Mouse (Mus musculus): Measurements from ENCODE around the gene Gtf2i. TPM values are rescaled to one million over a fixed set of nuclear protein-coding genes. Genes with fewer than 3 reads are reported as not detected.
"Not testable (repeated sequence)": the region's sequence is repeated elsewhere in the genome, so short reads cannot be mapped to it uniquely, and the experiment has no call there.

The Gtf2i gene
- 100 to 1,000 TPM; 204 to 207 TPM for total RNA-seq (2021)
- long read RNA-seq, experiment 1, full-length matches to known transcripts = 42 of 242 reads
- long read RNA-seq, experiment 1, partial matches to known transcripts = 122 of 242 reads
- long read RNA-seq, experiment 1, other reads (novel, unspliced or antisense) = 78 of 242 reads
- long read RNA-seq, experiment 2, full-length matches to known transcripts = 19 of 161 reads
- long read RNA-seq, experiment 2, partial matches to known transcripts = 98 of 161 reads
- long read RNA-seq, experiment 2, other reads (novel, unspliced or antisense) = 44 of 161 reads

DNA sequence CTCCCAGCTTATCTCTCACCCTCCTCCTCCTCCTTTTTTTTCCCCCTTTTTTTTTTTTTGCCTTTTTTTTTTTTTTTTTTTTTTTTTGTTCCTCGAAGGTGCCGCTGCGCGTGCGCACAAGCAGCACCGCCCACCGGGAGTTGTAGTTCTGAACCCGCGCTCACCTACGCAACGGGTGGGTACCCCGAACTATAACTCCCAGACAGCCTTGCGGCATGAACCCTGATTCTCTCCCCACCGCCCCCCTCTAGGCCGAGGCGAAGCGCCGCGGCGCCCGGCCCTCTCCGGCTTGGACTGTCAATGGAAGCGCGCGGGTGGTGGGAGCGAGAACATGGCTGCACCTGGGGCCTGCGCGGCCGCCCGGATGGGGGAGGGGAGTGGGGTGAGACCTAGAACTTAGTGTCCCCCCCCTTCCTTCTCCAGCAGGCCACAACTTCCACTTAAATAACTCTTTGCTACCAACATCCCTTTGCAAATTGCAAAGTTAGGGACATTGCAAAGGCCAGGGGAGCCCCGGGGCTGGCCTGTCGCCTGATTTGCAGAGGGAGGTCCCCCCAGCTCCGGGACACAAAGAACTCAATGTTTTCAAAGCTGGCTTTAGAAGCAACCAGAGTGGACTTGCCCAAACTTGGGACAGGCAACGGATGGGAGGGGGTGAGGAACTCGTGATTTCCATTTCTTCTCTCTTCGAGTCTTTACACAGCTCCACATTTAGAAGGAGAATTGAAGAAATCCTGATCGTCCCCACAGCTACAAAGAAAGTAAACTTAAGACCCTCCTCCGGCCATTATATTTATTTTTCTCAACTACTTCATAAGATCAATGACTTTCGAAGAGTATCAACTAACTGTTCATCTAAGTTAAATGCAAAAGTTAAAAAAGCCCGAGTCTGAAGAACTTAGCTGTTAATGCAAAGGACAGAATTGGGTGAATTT, at the start of gene Gtf2i:
Gtf2i (minus strand) TSS at position 73 of the 935 bp plus-strand sequence.
- DNase-seq (ENCODE audit: low spot score in 2 of 2) = peak; percentile 95 to 97

- no peak for DNase-seq (ENCODE audit: low spot score in 2 of 2)
Measured at GRCm38 (mm10) chr5:134359101-134359500, 44.5 kb upstream of the Gtf2i start.

DNA sequence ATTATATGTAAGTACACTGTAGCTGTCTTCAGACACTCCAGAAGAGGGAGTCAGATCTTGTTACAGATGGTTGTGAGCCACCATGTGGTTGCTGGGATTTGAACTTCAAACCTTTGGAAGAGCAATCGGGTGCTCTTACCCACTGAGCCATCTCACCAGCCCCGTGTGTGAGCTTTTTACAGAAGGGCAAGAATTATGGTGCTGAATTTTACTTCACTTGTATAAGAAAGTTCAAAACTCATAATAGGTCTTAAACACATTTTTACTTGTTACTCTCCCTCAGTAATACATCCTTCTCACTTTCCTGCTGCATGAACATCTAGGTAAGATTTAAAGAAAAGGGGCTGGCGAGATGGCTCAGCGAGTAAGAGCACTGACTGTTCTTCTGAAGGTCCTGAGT, 40.8 kb upstream of the Gtf2i start:
- not testable (repeated sequence) for DNase-seq (ENCODE audit: low spot score in 2 of 2)

DNA sequence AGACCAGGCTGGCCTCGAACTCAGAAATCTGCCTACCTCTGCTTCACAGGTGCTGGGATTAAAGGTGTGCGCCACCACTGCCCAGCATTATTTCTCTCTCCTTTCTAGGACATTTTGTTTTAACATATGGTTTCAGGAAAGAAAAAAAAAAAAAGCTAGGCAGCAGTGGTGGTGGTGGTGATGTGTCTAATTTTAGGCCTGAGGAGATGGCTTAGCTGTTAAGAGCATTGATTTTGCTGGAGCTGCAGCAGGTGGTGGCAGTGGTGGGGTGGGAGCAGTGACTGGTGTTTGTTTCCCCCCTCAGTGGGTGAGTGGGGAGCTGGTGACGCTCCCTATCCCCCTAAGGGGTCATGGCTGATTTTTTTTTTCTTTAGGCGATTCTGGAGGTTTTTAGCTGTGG, 38.6 kb upstream of the Gtf2i start:
- DNase-seq (ENCODE audit: low spot score in 2 of 2) = no peak

- DNase-seq (ENCODE audit: low spot score in 2 of 2) = no peak
Measured at GRCm38 (mm10) chr5:134352527-134353001, 38.0 kb upstream of the Gtf2i start.

- peak; percentile 31 to 53 for DNase-seq (ENCODE audit: low spot score in 2 of 2)
Measured at GRCm38 (mm10) chr5:134350660-134351059, 36.1 kb upstream of the Gtf2i start.

- DNase-seq (ENCODE audit: low spot score in 2 of 2) = no peak
Measured at GRCm38 (mm10) chr5:134347066-134347465, 32.5 kb upstream of the Gtf2i start.

DNA sequence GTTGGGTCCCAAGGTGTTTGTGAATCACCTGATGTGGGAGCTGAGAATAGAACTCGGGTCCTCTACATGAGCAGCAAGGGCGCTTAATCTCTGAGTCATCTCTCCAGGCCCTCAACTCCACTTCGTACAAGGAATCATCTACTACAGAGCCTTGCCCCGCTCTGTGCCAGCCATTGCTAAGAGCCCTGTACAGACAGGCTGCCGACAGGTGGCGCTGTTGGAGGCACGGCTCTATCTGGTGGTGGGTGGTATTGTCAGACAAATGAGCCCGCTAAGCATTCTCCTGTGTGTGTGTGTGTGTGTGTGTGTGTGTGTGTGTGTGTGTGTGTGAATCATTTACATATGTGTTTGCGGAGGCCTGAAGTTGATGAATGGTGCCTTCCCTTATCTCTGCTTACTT, 30.9 kb upstream of the Gtf2i start:
- DNase-seq (ENCODE audit: low spot score in 2 of 2) = peak in 1 of 2 experiments; percentile 27

- DNase-seq (ENCODE audit: low spot score in 2 of 2) = no peak
Measured at GRCm38 (mm10) chr5:134344076-134344475, 29.5 kb upstream of the Gtf2i start.

DNA sequence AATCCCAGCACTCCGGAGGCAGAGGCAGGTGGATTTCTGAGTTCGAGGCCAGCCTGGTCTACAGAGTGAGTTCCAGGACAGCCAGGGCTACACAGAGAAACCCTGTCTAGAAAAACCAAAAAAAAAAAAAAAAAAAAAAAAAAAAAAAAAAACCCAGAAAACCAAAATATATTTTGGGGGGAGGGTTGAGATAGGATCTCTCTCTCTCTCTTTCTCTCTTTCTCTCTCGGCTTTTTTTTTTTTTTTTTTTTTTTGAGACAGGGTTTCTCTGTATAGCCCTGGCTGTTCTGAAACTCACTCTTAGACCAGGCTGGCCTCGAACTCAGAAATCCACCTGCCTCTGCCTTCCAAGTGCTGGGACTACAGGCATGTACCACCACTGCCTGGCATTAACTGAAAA, 29.0 kb upstream of the Gtf2i start:
- DNase-seq (ENCODE audit: low spot score in 2 of 2) = not testable (repeated sequence)

- DNase-seq (ENCODE audit: low spot score in 2 of 2) = no peak
Measured at GRCm38 (mm10) chr5:134342503-134343205, 28.1 kb upstream of the Gtf2i start.

- no peak for DNase-seq (ENCODE audit: low spot score in 2 of 2)
Measured at GRCm38 (mm10) chr5:134341721-134342120, 27.2 kb upstream of the Gtf2i start.

DNA sequence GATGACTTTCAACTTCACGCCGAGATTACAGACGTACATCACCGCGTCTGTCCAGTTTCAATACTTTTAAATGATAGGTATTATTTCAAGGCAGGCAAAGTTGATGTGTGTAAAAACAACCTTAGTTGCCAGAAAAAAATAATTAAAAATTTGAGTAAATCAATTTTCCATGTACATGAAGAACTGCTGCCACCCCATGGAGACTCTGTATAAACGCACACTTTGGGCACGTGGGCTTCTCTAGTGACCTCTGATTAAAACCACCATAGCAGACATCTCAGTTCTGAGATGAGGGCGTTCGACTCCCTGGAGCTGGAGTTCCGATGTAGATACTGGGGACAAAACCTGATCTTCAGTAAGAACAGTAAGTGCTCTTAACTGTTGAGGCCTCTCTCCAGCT, 26.8 kb upstream of the Gtf2i start:
- DNase-seq (ENCODE audit: low spot score in 2 of 2) = no peak

- DNase-seq (ENCODE audit: low spot score in 2 of 2) = no peak
Measured at GRCm38 (mm10) chr5:134340101-134340522, 25.6 kb upstream of the Gtf2i start.

DNA sequence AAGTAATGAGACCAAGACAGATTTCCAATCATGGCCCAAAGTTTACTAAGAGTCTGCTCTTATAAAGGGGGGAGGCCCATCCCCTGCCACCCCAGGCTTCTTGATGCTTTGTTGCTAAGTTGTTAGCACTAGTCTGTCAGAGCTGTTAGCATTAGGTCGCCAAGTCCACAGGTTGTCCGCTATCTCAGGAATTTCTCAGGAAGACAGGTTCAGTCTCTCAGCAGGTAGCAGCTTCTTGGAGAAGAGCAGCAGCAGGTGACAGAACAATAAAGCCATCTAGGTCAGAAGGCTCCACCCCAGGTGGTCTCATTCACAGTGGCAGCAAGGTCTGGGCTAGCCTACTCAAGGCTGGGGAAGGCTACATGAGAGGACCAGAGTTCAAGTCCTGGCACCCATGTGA, 22.5 kb upstream of the Gtf2i start:
- DNase-seq (ENCODE audit: low spot score in 2 of 2) = not testable (repeated sequence)

DNA sequence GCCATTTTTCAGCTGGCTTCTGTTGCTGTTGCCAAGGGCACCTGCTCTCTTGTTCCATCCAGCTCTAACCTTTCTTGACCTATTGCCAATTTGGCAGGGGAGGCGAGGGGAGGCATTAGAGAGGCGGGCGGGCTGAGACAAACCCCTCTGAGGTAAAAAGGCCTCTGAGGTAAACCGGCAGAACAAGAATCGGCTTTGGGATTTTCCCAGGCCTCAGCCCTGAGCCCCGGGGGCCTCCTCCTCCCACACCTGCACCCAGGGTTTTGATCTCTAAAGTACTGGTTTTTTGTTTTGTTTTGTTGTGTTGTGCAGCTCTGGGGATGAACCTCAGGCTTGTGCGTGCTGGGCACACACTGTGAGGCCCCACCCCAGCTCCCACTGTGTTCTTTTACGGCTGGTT, 18.2 kb upstream of the Gtf2i start:
- DNase-seq (ENCODE audit: low spot score in 2 of 2) = no peak

- DNase-seq (ENCODE audit: low spot score in 2 of 2) = no peak
Measured at GRCm38 (mm10) chr5:134330082-134330481, 15.5 kb upstream of the Gtf2i start.

DNA sequence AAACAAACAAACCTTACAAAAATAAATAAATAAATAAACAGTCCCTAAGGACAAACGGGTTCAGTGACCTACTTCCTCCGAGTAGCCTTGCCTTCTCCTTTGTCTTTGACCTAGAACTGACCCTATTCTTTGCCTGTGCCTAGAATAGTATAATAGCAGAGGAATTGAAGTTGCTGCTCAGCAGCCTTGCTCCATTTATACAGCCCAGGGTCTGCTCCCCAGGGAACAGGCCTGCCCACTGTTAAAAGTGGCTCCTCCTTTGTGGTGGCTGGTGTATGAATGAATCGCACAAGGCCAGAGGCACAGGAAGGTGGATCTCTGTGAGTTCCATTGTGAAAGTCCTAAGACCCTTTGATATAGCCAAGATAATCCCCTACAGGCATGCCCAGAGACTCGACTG, 14.8 kb upstream of the Gtf2i start:
- no peak for DNase-seq (ENCODE audit: low spot score in 2 of 2)

DNA sequence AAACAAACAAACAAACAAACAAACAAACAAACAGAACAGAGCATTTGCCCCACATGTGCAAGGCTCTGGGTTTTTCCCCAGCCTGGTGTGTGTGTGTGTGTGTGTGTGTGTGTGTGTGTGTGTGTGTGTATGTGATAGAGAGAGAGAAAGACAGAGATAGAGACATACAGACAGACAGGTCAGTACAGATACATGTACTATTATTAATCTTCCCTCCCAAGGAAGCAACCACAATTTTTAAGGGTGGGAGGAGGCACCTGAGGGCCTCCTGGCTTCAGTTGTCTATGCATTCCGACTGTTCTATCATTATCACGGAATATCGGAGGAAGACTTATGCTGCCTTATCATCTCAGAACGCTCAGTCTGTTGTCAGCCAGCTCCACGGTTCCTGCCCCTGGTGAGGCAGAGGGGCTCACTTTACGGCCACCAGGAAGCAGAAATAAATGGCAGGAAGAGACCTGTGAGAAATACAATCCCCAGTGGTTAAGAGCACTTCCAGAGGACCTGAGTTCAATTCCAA, 14.0 kb upstream of the Gtf2i start:
- DNase-seq (ENCODE audit: low spot score in 2 of 2) = no peak

GRCm38 (mm10) chr5:134325856-134326566, 11.5 kb upstream of the Gtf2i start:
- no peak for DNase-seq (ENCODE audit: low spot score in 2 of 2)

GRCm38 (mm10) chr5:134323869-134324268, 9.3 kb upstream of the Gtf2i start:
- no peak for DNase-seq (ENCODE audit: low spot score in 2 of 2)

All from left cerebral cortex, adult 18-20 months (tissue).